Mouse (Mus musculus): ENCODE measurements around the gene Crx.

Crx gene

DNA sequence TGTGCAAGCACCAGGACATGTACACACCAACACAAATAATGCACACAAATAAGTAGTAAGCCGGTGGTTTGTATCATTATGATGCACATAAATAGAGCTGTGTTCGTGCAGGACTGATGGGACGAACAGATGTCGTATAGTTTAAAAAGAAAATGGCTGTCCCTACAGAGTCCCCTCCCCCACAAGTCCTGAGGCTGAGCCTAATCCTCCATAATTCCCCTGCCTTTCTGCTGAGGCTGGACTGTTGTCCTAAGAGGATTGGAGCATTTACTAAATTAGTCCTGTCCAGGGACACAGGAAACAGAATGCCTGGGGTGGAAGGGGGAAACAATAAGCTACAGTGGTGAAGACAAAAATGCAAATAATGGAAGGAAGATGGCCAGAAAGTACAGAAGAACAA, 15.7 kb downstream of the Crx start:
- in situ Hi-C loops (cut with MboI; ENCODE audit: low sequenced_read_pairs) = no loop called here

DNA sequence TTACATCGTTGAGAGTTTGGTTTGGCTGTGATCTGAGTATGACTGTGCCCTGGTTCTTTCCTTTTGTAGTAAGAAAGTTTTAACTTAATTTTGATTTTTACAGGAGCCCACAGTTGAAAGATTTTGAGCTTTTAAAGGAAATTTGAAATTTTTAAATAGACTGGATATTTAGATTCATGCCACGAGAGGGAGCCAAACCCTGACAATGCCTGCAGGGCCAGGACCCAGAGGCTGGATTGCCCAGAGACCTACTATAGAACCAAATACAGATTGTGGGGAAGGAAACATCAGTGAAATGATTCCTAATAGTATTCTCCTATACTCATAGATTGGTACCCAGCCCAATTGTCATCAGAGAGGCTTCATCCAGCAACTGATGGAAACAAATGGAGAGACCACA, 20.1 kb downstream of the Crx start:
- in situ Hi-C loops (cut with MboI; ENCODE audit: low sequenced_read_pairs) = no loop called here

DNA sequence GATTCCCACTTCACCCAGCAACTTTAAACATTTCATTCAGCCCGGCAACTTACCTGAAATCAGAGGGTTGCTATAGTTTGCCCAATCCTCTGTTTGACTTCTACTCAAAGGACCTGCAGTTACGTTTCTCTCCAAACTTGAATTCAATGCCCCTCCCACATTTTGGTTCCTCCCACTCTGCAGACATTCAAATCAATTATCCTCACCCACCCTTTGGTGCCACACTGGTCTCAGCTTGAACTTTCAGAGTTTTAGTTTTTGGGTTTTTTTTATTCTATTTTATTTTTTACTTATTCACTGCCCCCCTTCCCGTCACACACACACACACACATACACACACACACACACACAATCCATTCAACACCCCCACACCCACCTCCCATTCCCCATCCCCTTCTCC, 40.2 kb downstream of the Crx start, which contains the start of gene Obox6:
TSS of gene Obox6 (minus strand) at position 101 of the 400 bp plus-strand sequence.
- in situ Hi-C loops (cut with MboI; ENCODE audit: low sequenced_read_pairs) = no loop called here

Measured in CH12F3 (cell line).